Mouse (Mus musculus): Measurements from ENCODE around the gene Atg16l2. TPM values are rescaled to one million over a fixed set of nuclear protein-coding genes. Genes with fewer than 3 reads are reported as not detected.

The Atg16l2 gene
- polyA plus RNA-seq, 1 experiment from 2014 or later = 12.7 TPM

GRCm38 (mm10) chr7:101306841-101307240 is 4.8 kb upstream of the Atg16l2 start:
- 35% methylated on average over 2 of the region's 2 CpGs for WGBS
- ATAC-seq (replicated peaks; ENCODE audit: low FRiP score, low TSS enrichment, low read depth) (no peak), DNase-seq (ENCODE audit: low spot score) (no peak)
- H3K36me3 ChIP-seq (ENCODE audit: control insufficient read depth, insufficient read depth, low read length) = no peaks in the 10 kb centered on the region
- H3K27me3 ChIP-seq (replicated peaks; ENCODE audit: control insufficient read depth, insufficient read depth, low read length) = no peaks in the 10 kb centered on the region
- no peak overlapping the region for H3K27ac ChIP-seq (ENCODE audit: low read depth)
- H3K4me2 ChIP-seq (ENCODE audit: low read length) = no peak overlapping the region
- no peak overlapping the region for H3K9ac ChIP-seq (ENCODE audit: low read length)
- H3K4me3 ChIP-seq (ENCODE audit: low read depth, low read length) = no peak overlapping the region
- peaks cover 3% of the 10 kb centered on the region; the same call in 1 of the 2 replicates for H3K4me1 ChIP-seq (replicated peaks; ENCODE audit: control insufficient read depth, insufficient read depth, low read length)
- H3K9me3 ChIP-seq (ENCODE audit: control insufficient read depth, low read length) = no peaks in the 10 kb centered on the region

GRCm38 (mm10) chr7:101302691-101303090 is 640 bp upstream of the Atg16l2 start:
- Histone ChIP-seq H3K9me3 (ENCODE audit: control insufficient read depth, low read length) (no peaks in the 10 kb centered on the region), H3K4me2 (ENCODE audit: low read length) (peak overlapping the region; percentile 95), H3K4me3 (ENCODE audit: low read depth, low read length) (peak overlapping the region; percentile 70), H3K9ac (ENCODE audit: low read length) (no peak overlapping the region), H3K27ac (ENCODE audit: low read depth) (no peak overlapping the region), H3K36me3 (ENCODE audit: control insufficient read depth, insufficient read depth, low read length) (no peaks in the 10 kb centered on the region), H3K27me3 (replicated peaks; ENCODE audit: control insufficient read depth, insufficient read depth, low read length) (0 out of 2 replicates have a peak, but pooled peaks cover 3% of the 10 kb centered on the region), H3K4me1 (replicated peaks; ENCODE audit: control insufficient read depth, insufficient read depth, low read length) (peaks cover 8% of the 10 kb centered on the region)
- no peak for ATAC-seq (replicated peaks; ENCODE audit: low FRiP score, low TSS enrichment, low read depth)
- 23% methylated on average over 7 of the region's 7 CpGs for WGBS
- no peak for DNase-seq (ENCODE audit: low spot score)

DNA sequence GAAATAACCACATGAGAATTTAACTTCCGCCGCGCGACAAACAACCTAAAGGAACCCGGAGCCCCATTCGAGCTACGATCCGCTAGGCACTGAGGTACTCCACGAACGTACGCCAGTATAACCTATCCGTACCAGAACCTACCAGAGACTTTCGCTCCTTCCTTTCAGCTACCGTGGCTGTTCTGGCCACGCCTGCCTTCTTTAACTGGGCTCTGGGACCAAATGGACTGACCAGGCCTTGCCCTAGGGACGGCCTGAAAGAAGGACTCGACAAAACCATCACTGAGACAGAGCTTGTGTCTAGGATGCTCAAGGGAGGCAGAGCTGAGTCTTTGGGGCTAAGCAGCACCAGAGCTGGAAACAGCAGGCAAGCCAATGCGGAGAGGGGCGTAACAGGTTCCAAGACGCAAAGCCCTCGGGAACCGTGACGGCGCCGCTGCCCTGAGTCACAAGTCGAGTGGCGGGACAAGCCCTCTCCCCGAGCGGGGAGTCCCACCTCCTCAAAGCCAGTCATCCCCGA is 630 bp downstream of the Atg16l2 start:
- H3K4me1 ChIP-seq (replicated peaks; ENCODE audit: control insufficient read depth, insufficient read depth, low read length) = peaks cover 16% of the 10 kb centered on the region
- H3K4me3 ChIP-seq (ENCODE audit: low read depth, low read length) = peak overlapping the region; percentile 70
- no peaks in the 10 kb centered on the region for H3K36me3 ChIP-seq (ENCODE audit: control insufficient read depth, insufficient read depth, low read length)
- no peaks in the 10 kb centered on the region for H3K9me3 ChIP-seq (ENCODE audit: control insufficient read depth, low read length)
- peak overlapping the region; percentile 44; the same call in 1 of the 2 replicates for H3K27ac ChIP-seq (ENCODE audit: low read depth)
- peak overlapping the region; percentile 95 for H3K4me2 ChIP-seq (ENCODE audit: low read length)
- peak overlapping the region; percentile 58 for H3K9ac ChIP-seq (ENCODE audit: low read length)
- 0 out of 2 replicates have a peak, but pooled peaks cover 3% of the 10 kb centered on the region for H3K27me3 ChIP-seq (replicated peaks; ENCODE audit: control insufficient read depth, insufficient read depth, low read length)
- no peak for DNase-seq (ENCODE audit: low spot score)
- peak; percentile 42 for ATAC-seq (replicated peaks; ENCODE audit: low FRiP score, low TSS enrichment, low read depth)
- 1% methylated on average over 30 of the region's 30 CpGs for WGBS

GRCm38 (mm10) chr7:101298375-101298774 is 3.7 kb downstream of the Atg16l2 start:
- H3K4me1 ChIP-seq (replicated peaks; ENCODE audit: control insufficient read depth, insufficient read depth, low read length) = peaks cover 18% of the 10 kb centered on the region
- H3K27me3 ChIP-seq (replicated peaks; ENCODE audit: control insufficient read depth, insufficient read depth, low read length) = 0 out of 2 replicates have a peak, but pooled peaks cover 3% of the 10 kb centered on the region
- no peak for ATAC-seq (replicated peaks; ENCODE audit: low FRiP score, low TSS enrichment, low read depth)
- no peaks in the 10 kb centered on the region for H3K9me3 ChIP-seq (ENCODE audit: control insufficient read depth, low read length)
- no peak overlapping the region for H3K9ac ChIP-seq (ENCODE audit: low read length)
- H3K4me2 ChIP-seq (ENCODE audit: low read length) = no peak overlapping the region
- no peak overlapping the region for H3K27ac ChIP-seq (ENCODE audit: low read depth)
- no peaks in the 10 kb centered on the region for H3K36me3 ChIP-seq (ENCODE audit: control insufficient read depth, insufficient read depth, low read length)
- no peak overlapping the region for H3K4me3 ChIP-seq (ENCODE audit: low read depth, low read length)
- DNase-seq (ENCODE audit: low spot score) = no peak
- 80% methylated on average over 3 of the region's 3 CpGs for WGBS

DNA sequence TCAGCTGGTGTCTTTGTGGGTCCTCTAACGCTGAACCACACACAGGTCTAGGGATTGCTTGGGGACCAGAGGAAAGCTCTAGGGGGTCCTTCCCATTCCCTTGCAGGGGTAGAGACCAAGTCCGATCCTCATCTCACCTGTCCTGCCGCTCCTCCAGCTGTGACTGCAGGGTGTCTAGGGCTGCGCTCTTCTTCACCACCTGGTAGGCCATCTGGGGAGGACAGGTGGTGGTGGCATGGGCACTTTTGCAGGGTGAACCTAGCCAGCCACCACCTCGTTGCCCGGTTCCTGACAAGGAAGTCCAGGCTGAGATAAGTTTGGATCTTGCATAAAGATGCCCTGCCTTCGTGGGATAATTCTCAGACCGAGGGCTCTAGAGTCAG is 5.0 kb downstream of the Atg16l2 start:
- ATAC-seq (replicated peaks; ENCODE audit: low FRiP score, low TSS enrichment, low read depth) = no peak
- WGBS = 28% methylated on average over 8 of the region's 8 CpGs
- Histone ChIP-seq H3K9ac (ENCODE audit: low read length) (peak overlapping the region; percentile 13; the same call in 1 of the 2 replicates), H3K27ac (ENCODE audit: low read depth) (no peak overlapping the region), H3K4me2 (ENCODE audit: low read length) (peak overlapping the region; percentile 65), H3K4me1 (replicated peaks; ENCODE audit: control insufficient read depth, insufficient read depth, low read length) (peaks cover 15% of the 10 kb centered on the region), H3K27me3 (replicated peaks; ENCODE audit: control insufficient read depth, insufficient read depth, low read length) (0 out of 2 replicates have a peak, but pooled peaks cover 3% of the 10 kb centered on the region), H3K36me3 (ENCODE audit: control insufficient read depth, insufficient read depth, low read length) (no peaks in the 10 kb centered on the region), H3K9me3 (ENCODE audit: control insufficient read depth, low read length) (no peaks in the 10 kb centered on the region), H3K4me3 (ENCODE audit: low read depth, low read length) (peak overlapping the region; percentile 27)
- DNase-seq (ENCODE audit: low spot score) = no peak

DNA sequence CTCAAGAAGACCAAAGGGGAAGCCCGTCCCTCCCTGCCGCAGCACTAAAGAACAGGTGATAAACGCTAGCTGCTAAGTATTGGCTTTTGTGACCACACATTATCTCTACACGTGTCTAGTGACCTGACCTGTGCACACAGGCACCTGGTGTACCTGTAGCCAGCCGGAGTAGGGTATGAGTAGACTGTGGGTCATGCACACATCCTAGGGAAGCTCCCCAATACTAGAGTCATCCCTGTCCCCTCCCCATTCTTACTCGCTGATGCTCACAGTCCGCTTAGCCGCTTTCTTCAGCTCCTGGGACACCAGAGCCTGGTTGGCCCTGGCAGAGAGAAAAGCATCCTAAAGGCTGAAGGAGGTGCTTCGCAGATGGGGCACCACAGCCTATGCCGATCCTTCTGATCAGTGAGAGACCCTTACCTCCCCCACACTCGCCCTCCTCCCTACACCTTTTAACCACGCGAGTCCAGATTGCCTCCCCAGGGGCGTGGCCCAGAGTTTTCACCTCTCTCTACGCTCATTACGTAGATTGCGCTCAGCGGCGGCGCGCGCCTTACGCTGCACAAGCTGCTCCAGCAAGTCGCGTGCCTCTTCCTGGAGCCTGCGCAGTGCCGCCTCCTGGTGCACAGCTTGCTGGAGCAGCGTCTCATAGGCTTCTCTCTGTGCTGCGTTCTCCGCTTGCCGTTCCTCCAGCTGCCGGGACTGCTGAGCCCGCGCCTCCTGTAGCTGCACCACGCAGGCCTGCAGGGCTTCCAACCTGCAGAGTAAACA is 5.6 kb downstream of the Atg16l2 start:
- no peak overlapping the region for H3K27ac ChIP-seq (ENCODE audit: low read depth)
- H3K9me3 ChIP-seq (ENCODE audit: control insufficient read depth, low read length) = no peaks in the 10 kb centered on the region
- peak; percentile 76 for ATAC-seq (replicated peaks; ENCODE audit: low FRiP score, low TSS enrichment, low read depth)
- 10% methylated on average over 35 of the region's 35 CpGs for WGBS
- H3K9ac ChIP-seq (ENCODE audit: low read length) = peak overlapping the region; percentile 35; the same call in 1 of the 2 replicates
- peak overlapping the region; percentile 65 for H3K4me2 ChIP-seq (ENCODE audit: low read length)
- 0 out of 2 replicates have a peak, but pooled peaks cover 6% of the 10 kb centered on the region for H3K36me3 ChIP-seq (ENCODE audit: control insufficient read depth, insufficient read depth, low read length)
- 0 out of 2 replicates have a peak, but pooled peaks cover 3% of the 10 kb centered on the region for H3K27me3 ChIP-seq (replicated peaks; ENCODE audit: control insufficient read depth, insufficient read depth, low read length)
- peaks cover 15% of the 10 kb centered on the region for H3K4me1 ChIP-seq (replicated peaks; ENCODE audit: control insufficient read depth, insufficient read depth, low read length)
- DNase-seq (ENCODE audit: low spot score) = peak; percentile 90
- H3K4me3 ChIP-seq (ENCODE audit: low read depth, low read length) = peak overlapping the region; percentile 27

DNA sequence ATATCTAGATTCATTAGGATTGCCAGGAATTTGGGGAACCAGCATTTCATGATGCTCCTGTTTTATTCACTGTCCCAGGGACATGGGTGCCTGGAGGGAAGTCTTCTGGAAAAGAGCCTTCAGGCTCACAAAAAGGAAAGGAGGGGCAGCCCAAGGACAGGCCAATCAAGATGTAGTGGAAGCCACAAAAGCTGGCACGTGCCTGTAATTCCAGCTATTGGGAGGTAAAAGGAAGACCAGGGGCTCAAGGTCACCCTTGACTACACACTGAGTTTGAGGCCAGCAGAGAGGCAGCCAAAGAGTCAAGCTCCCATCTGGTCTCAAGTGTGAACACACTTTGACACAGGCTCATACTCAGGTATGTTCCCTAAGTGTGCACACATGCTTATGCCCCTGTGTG is 6.6 kb downstream of the Atg16l2 start:
- Histone ChIP-seq H3K4me3 (ENCODE audit: low read depth, low read length) (no peak overlapping the region), H3K4me1 (replicated peaks; ENCODE audit: control insufficient read depth, insufficient read depth, low read length) (peaks cover 10% of the 10 kb centered on the region), H3K36me3 (ENCODE audit: control insufficient read depth, insufficient read depth, low read length) (peaks cover 13% of the 10 kb centered on the region; the same call in 1 of the 2 replicates), H3K9ac (ENCODE audit: low read length) (no peak overlapping the region), H3K4me2 (ENCODE audit: low read length) (no peak overlapping the region), H3K27ac (ENCODE audit: low read depth) (no peak overlapping the region), H3K27me3 (replicated peaks; ENCODE audit: control insufficient read depth, insufficient read depth, low read length) (0 out of 2 replicates have a peak, but pooled peaks cover 3% of the 10 kb centered on the region), H3K9me3 (ENCODE audit: control insufficient read depth, low read length) (no peaks in the 10 kb centered on the region)
- DNase-seq (ENCODE audit: low spot score) (no peak), ATAC-seq (replicated peaks; ENCODE audit: low FRiP score, low TSS enrichment, low read depth) (no peak)
- 54% methylated on average over 1 of the region's 1 CpGs for WGBS

- Histone ChIP-seq H3K36me3 (ENCODE audit: control insufficient read depth, insufficient read depth, low read length) (peaks cover 28% of the 10 kb centered on the region), H3K27ac (ENCODE audit: low read depth) (no peak overlapping the region), H3K4me2 (ENCODE audit: low read length) (no peak overlapping the region), H3K27me3 (replicated peaks; ENCODE audit: control insufficient read depth, insufficient read depth, low read length) (no peaks in the 10 kb centered on the region), H3K9ac (ENCODE audit: low read length) (no peak overlapping the region), H3K4me1 (replicated peaks; ENCODE audit: control insufficient read depth, insufficient read depth, low read length) (peaks cover 10% of the 10 kb centered on the region), H3K9me3 (ENCODE audit: control insufficient read depth, low read length) (no peaks in the 10 kb centered on the region), H3K4me3 (ENCODE audit: low read depth, low read length) (no peak overlapping the region)
- DNase-seq (ENCODE audit: low spot score) = no peak
- ATAC-seq (replicated peaks; ENCODE audit: low FRiP score, low TSS enrichment, low read depth) = no peak
- WGBS = 63% methylated on average over 4 of the region's 4 CpGs
These were observed 8.4 kb downstream of the Atg16l2 start for GRCm38 (mm10) chr7:101293611-101294010.

Data from intestine, embryonic 14.5 days (tissue).